Mouse (Mus musculus): Measurements from ENCODE around the gene Plcg1. TPM values are rescaled to one million over a fixed set of nuclear protein-coding genes. Genes with fewer than 3 reads are reported as not detected.
A peak's percentile ranks its signal among the peaks of the same experiment; 100 is the strongest.

Plcg1 gene
- polyA plus RNA-seq, 1 experiment from 2014 or later: 50.4 TPM

- Histone ChIP-seq H3K4me2 (ENCODE audit: low read depth, low read length) (no peak overlapping the region), H3K27me3 (replicated peaks; ENCODE audit: control insufficient read depth, insufficient read depth, low read length) (no peaks in the 10 kb centered on the region), H3K9ac (ENCODE audit: low read depth, low read length) (no peak overlapping the region), H3K4me3 (ENCODE audit: low read depth, low read length) (no peak overlapping the region), H3K9me3 (ENCODE audit: control insufficient read depth, low read length) (no peaks in the 10 kb centered on the region), H3K27ac (replicated peaks; ENCODE audit: low read depth, low read length) (0 out of 2 replicates have a peak overlapping the region, but pooled peaks have one; percentile 23), H3K4me1 (ENCODE audit: control insufficient read depth, insufficient read depth, low read length) (peaks cover 26% of the 10 kb centered on the region), H3K36me3 (ENCODE audit: control insufficient read depth, insufficient read depth, low read length) (peaks cover 39% of the 10 kb centered on the region)
- DNase-seq (ENCODE audit: low spot score): no peak
- 61% methylated on average over 3 of the region's 3 CpGs for WGBS
- ATAC-seq (ENCODE audit: low read depth): no peak
These were observed 10.5 kb downstream of the Plcg1 start for GRCm38 (mm10) chr2:160741580-160741979.

GRCm38 (mm10) chr2:160742161-160742609 lies 11.1 kb downstream of the Plcg1 start:
- no peak for ATAC-seq (ENCODE audit: low read depth)
- Histone ChIP-seq H3K27ac (replicated peaks; ENCODE audit: low read depth, low read length) (0 out of 2 replicates have a peak overlapping the region, but pooled peaks have one; percentile 23), H3K4me2 (ENCODE audit: low read depth, low read length) (no peak overlapping the region), H3K4me3 (ENCODE audit: low read depth, low read length) (no peak overlapping the region), H3K4me1 (ENCODE audit: control insufficient read depth, insufficient read depth, low read length) (peaks cover 26% of the 10 kb centered on the region), H3K36me3 (ENCODE audit: control insufficient read depth, insufficient read depth, low read length) (peaks cover 39% of the 10 kb centered on the region), H3K27me3 (replicated peaks; ENCODE audit: control insufficient read depth, insufficient read depth, low read length) (no peaks in the 10 kb centered on the region), H3K9ac (ENCODE audit: low read depth, low read length) (no peak overlapping the region), H3K9me3 (ENCODE audit: control insufficient read depth, low read length) (no peaks in the 10 kb centered on the region)
- WGBS: 39% methylated on average over 1 of the region's 1 CpGs
- DNase-seq (ENCODE audit: low spot score): no peak

- 84% methylated on average over 7 of the region's 7 CpGs for WGBS
- Histone ChIP-seq H3K9me3 (ENCODE audit: control insufficient read depth, low read length) (no peaks in the 10 kb centered on the region), H3K4me3 (ENCODE audit: low read depth, low read length) (no peak overlapping the region), H3K4me1 (ENCODE audit: control insufficient read depth, insufficient read depth, low read length) (peaks cover 24% of the 10 kb centered on the region), H3K27me3 (replicated peaks; ENCODE audit: control insufficient read depth, insufficient read depth, low read length) (no peaks in the 10 kb centered on the region), H3K36me3 (ENCODE audit: control insufficient read depth, insufficient read depth, low read length) (peaks cover 55% of the 10 kb centered on the region), H3K27ac (replicated peaks; ENCODE audit: low read depth, low read length) (no peak overlapping the region), H3K4me2 (ENCODE audit: low read depth, low read length) (no peak overlapping the region), H3K9ac (ENCODE audit: low read depth, low read length) (no peak overlapping the region)
- 0 out of 2 replicates have a peak, but pooled peaks have one; percentile 20 for ATAC-seq (ENCODE audit: low read depth)
- DNase-seq (ENCODE audit: low spot score): no peak
These were observed 13.1 kb downstream of the Plcg1 start for GRCm38 (mm10) chr2:160744040-160744822.

GRCm38 (mm10) chr2:160744823-160745210 lies 13.7 kb downstream of the Plcg1 start:
- Histone ChIP-seq H3K4me3 (ENCODE audit: low read depth, low read length) (no peak overlapping the region), H3K27ac (replicated peaks; ENCODE audit: low read depth, low read length) (no peak overlapping the region), H3K9ac (ENCODE audit: low read depth, low read length) (no peak overlapping the region), H3K4me1 (ENCODE audit: control insufficient read depth, insufficient read depth, low read length) (peaks cover 19% of the 10 kb centered on the region), H3K9me3 (ENCODE audit: control insufficient read depth, low read length) (no peaks in the 10 kb centered on the region), H3K4me2 (ENCODE audit: low read depth, low read length) (no peak overlapping the region), H3K27me3 (replicated peaks; ENCODE audit: control insufficient read depth, insufficient read depth, low read length) (no peaks in the 10 kb centered on the region), H3K36me3 (ENCODE audit: control insufficient read depth, insufficient read depth, low read length) (peaks cover 60% of the 10 kb centered on the region)
- DNase-seq (ENCODE audit: low spot score): no peak
- 83% methylated on average over 5 of the region's 5 CpGs for WGBS
- ATAC-seq (ENCODE audit: low read depth): no peak

GRCm38 (mm10) chr2:160745497-160745896 lies 14.4 kb downstream of the Plcg1 start:
- Histone ChIP-seq H3K9ac (ENCODE audit: low read depth, low read length) (no peak overlapping the region), H3K27me3 (replicated peaks; ENCODE audit: control insufficient read depth, insufficient read depth, low read length) (no peaks in the 10 kb centered on the region), H3K4me1 (ENCODE audit: control insufficient read depth, insufficient read depth, low read length) (peaks cover 13% of the 10 kb centered on the region), H3K36me3 (ENCODE audit: control insufficient read depth, insufficient read depth, low read length) (peaks cover 66% of the 10 kb centered on the region), H3K9me3 (ENCODE audit: control insufficient read depth, low read length) (no peaks in the 10 kb centered on the region), H3K4me2 (ENCODE audit: low read depth, low read length) (no peak overlapping the region), H3K27ac (replicated peaks; ENCODE audit: low read depth, low read length) (no peak overlapping the region), H3K4me3 (ENCODE audit: low read depth, low read length) (no peak overlapping the region)
- no peak for DNase-seq (ENCODE audit: low spot score)
- no peak for ATAC-seq (ENCODE audit: low read depth)
- 88% methylated on average over 1 of the region's 1 CpGs for WGBS

GRCm38 (mm10) chr2:160746637-160747036 lies 15.5 kb downstream of the Plcg1 start:
- no peak overlapping the region for H3K4me2 ChIP-seq (ENCODE audit: low read depth, low read length)
- H3K27me3 ChIP-seq (replicated peaks; ENCODE audit: control insufficient read depth, insufficient read depth, low read length): no peaks in the 10 kb centered on the region
- no peak overlapping the region for H3K4me3 ChIP-seq (ENCODE audit: low read depth, low read length)
- no peaks in the 10 kb centered on the region for H3K9me3 ChIP-seq (ENCODE audit: control insufficient read depth, low read length)
- DNase-seq (ENCODE audit: low spot score) (no peak), ATAC-seq (ENCODE audit: low read depth) (no peak)
- no peak overlapping the region for H3K9ac ChIP-seq (ENCODE audit: low read depth, low read length)
- H3K4me1 ChIP-seq (ENCODE audit: control insufficient read depth, insufficient read depth, low read length): peaks cover 8% of the 10 kb centered on the region; the same call in 1 of the 2 replicates
- 93% methylated on average over 5 of the region's 5 CpGs for WGBS
- H3K27ac ChIP-seq (replicated peaks; ENCODE audit: low read depth, low read length): peak overlapping the region; percentile 30; the same call in 1 of the 2 replicates
- peaks cover 67% of the 10 kb centered on the region for H3K36me3 ChIP-seq (ENCODE audit: control insufficient read depth, insufficient read depth, low read length)

GRCm38 (mm10) chr2:160747075-160747474 lies 16.0 kb downstream of the Plcg1 start:
- Histone ChIP-seq H3K9ac (ENCODE audit: low read depth, low read length) (no peak overlapping the region), H3K4me3 (ENCODE audit: low read depth, low read length) (no peak overlapping the region), H3K4me2 (ENCODE audit: low read depth, low read length) (no peak overlapping the region), H3K27me3 (replicated peaks; ENCODE audit: control insufficient read depth, insufficient read depth, low read length) (no peaks in the 10 kb centered on the region), H3K36me3 (ENCODE audit: control insufficient read depth, insufficient read depth, low read length) (peaks cover 69% of the 10 kb centered on the region), H3K27ac (replicated peaks; ENCODE audit: low read depth, low read length) (peak overlapping the region; percentile 30; the same call in 1 of the 2 replicates), H3K4me1 (ENCODE audit: control insufficient read depth, insufficient read depth, low read length) (peaks cover 5% of the 10 kb centered on the region; the same call in 1 of the 2 replicates), H3K9me3 (ENCODE audit: control insufficient read depth, low read length) (no peaks in the 10 kb centered on the region)
- ATAC-seq (ENCODE audit: low read depth) (peak; percentile 58), DNase-seq (ENCODE audit: low spot score) (peak; percentile 76)
- WGBS: 76% methylated on average over 10 of the region's 10 CpGs

GRCm38 (mm10) chr2:160756583-160757203 lies 25.6 kb downstream of the Plcg1 start:
- Histone ChIP-seq H3K27ac (replicated peaks; ENCODE audit: low read depth, low read length) (no peak overlapping the region), H3K9ac (ENCODE audit: low read depth, low read length) (no peak overlapping the region; the same call in 1 of the 2 replicates), H3K27me3 (replicated peaks; ENCODE audit: control insufficient read depth, insufficient read depth, low read length) (no peaks in the 10 kb centered on the region), H3K4me1 (ENCODE audit: control insufficient read depth, insufficient read depth, low read length) (no peaks in the 10 kb centered on the region), H3K4me3 (ENCODE audit: low read depth, low read length) (no peak overlapping the region), H3K36me3 (ENCODE audit: control insufficient read depth, insufficient read depth, low read length) (peaks cover 100% of the 10 kb centered on the region), H3K9me3 (ENCODE audit: control insufficient read depth, low read length) (no peaks in the 10 kb centered on the region), H3K4me2 (ENCODE audit: low read depth, low read length) (no peak overlapping the region)
- ATAC-seq (ENCODE audit: low read depth): no peak
- DNase-seq (ENCODE audit: low spot score): no peak
- 90% methylated on average over 6 of the region's 6 CpGs for WGBS

Data from embryonic facial prominence, embryonic 14.5 days (tissue).